Mouse (Mus musculus): ENCODE measurements at regions not wholly inside any gene's neighbourhood (a gene's known extent, or its start where the extent isn't known, plus 50 kb on each side); places are given as distances from the start of the nearest gene placed in this dataset.
A peak's percentile ranks its signal among the peaks of the same experiment; 100 is the strongest.

GRCm38 (mm10) chr7:67895166-67895565 is 57.5 kb upstream of the Igf1r start:
- no peak for DNase-seq

GRCm38 (mm10) chr7:67892917-67893316 is 59.7 kb upstream of the Igf1r start:
- DNase-seq, result no peak

- DNase-seq, result no peak
Measured at GRCm38 (mm10) chr7:67883040-67883439, 69.6 kb upstream of the Igf1r start.

GRCm38 (mm10) chr7:67882606-67883005 is 70.0 kb upstream of the Igf1r start:
- DNase-seq, result no peak

- no peak for DNase-seq
Measured at GRCm38 (mm10) chr7:67878226-67878625, 74.4 kb upstream of the Igf1r start.

- no peak for DNase-seq
Measured at GRCm38 (mm10) chr7:67877587-67877986, 75.0 kb upstream of the Igf1r start.

GRCm38 (mm10) chr7:67854080-67855022 is 94.8 kb upstream of the Synm start:
- peak in 1 of 2 experiments; percentile 15 for DNase-seq

- DNase-seq, result no peak
Measured at GRCm38 (mm10) chr7:67852859-67853258, 93.3 kb upstream of the Synm start.

- DNase-seq, result no peak
Measured at GRCm38 (mm10) chr7:67849509-67849862, 89.9 kb upstream of the Synm start.

- DNase-seq, result no peak
Measured at GRCm38 (mm10) chr7:67848589-67849508, 89.3 kb upstream of the Synm start.

GRCm38 (mm10) chr7:67846796-67847195 is 87.3 kb upstream of the Synm start:
- no peak for DNase-seq

GRCm38 (mm10) chr7:67836984-67837383 is 77.4 kb upstream of the Synm start:
- no peak for DNase-seq

GRCm38 (mm10) chr7:67836117-67836949 is 76.8 kb upstream of the Synm start:
- DNase-seq, result no peak

- no peak for DNase-seq
Measured at GRCm38 (mm10) chr7:67831738-67832137, 72.2 kb upstream of the Synm start.

GRCm38 (mm10) chr7:67827386-67827785 is 67.8 kb upstream of the Synm start:
- no peak for DNase-seq

GRCm38 (mm10) chr7:67826936-67827335 is 67.4 kb upstream of the Synm start:
- no peak for DNase-seq

GRCm38 (mm10) chr7:67826368-67826767 is 66.8 kb upstream of the Synm start:
- no peak for DNase-seq

- DNase-seq, result no peak
Measured at GRCm38 (mm10) chr7:67825636-67826280, 66.2 kb upstream of the Synm start.

- no peak for DNase-seq
Measured at GRCm38 (mm10) chr7:67823943-67824645, 64.6 kb upstream of the Synm start.

GRCm38 (mm10) chr7:67819551-67819950 is 60.0 kb upstream of the Synm start:
- no peak for DNase-seq

GRCm38 (mm10) chr7:67817556-67817955 is 58.0 kb upstream of the Synm start:
- no peak for DNase-seq

Data from thymus, adult 18-20 months (tissue).